Mouse (Mus musculus) frontal cortex, postnatal 36 days (tissue): ENCODE results near the gene Muc20.

Source experiments
- DNase-seq, 2 experiments: peaks; one replicate each; pipeline ENCODE4 v3.0.0; 2022; ENCODE audit warnings: low spot score in 2 of 2

The Muc20 gene

GRCm38 (mm10) chr16:32796676-32797425, 384 bp downstream of the Muc20 start:
- no peak for DNase-seq

- DNase-seq: no peak
Observed at GRCm38 (mm10) chr16:32795177-32795576, 2.1 kb downstream of the Muc20 start.

- no peak for DNase-seq
Observed at GRCm38 (mm10) chr16:32790056-32790455, 7.2 kb downstream of the Muc20 start.

GRCm38 (mm10) chr16:32784840-32785239, 12.4 kb downstream of the Muc20 start:
- peak; percentile 34 to 53 for DNase-seq

GRCm38 (mm10) chr16:32783324-32784062, 13.7 kb downstream of the Muc20 start:
- DNase-seq: no peak

- DNase-seq: no peak
Observed at GRCm38 (mm10) chr16:32778956-32779355, 18.3 kb downstream of the Muc20 start.

GRCm38 (mm10) chr16:32776676-32777075, 20.6 kb downstream of the Muc20 start:
- DNase-seq: no peak

- DNase-seq: no peak
Observed at GRCm38 (mm10) chr16:32766904-32767303, 30.3 kb downstream of the Muc20 start.

- no peak for DNase-seq
Observed at GRCm38 (mm10) chr16:32764961-32765360, 32.3 kb downstream of the Muc20 start.

- no peak for DNase-seq
Observed at GRCm38 (mm10) chr16:32764550-32764949, 32.7 kb downstream of the Muc20 start.

- DNase-seq: no peak
Observed at GRCm38 (mm10) chr16:32750242-32751127, 46.8 kb downstream of the Muc20 start.

GRCm38 (mm10) chr16:32745852-32746251, 51.4 kb downstream of the Muc20 start:
- no peak for DNase-seq

GRCm38 (mm10) chr16:32742712-32743111, 54.5 kb downstream of the Muc20 start:
- no peak for DNase-seq

GRCm38 (mm10) chr16:32741366-32741765, 55.9 kb downstream of the Muc20 start:
- DNase-seq: no peak

- no peak for DNase-seq
Observed at GRCm38 (mm10) chr16:32740003-32740663, 57.1 kb downstream of the Muc20 start.

GRCm38 (mm10) chr16:32736022-32736421, 61.2 kb downstream of the Muc20 start:
- DNase-seq: no peak

GRCm38 (mm10) chr16:32735586-32735985, 61.6 kb downstream of the Muc20 start, which contains the start of gene Muc4:
TSS of gene Muc4 (plus strand) at chr16:32735886.
- no peak for DNase-seq

- no peak for DNase-seq
Observed at GRCm38 (mm10) chr16:32733213-32733612, 64.0 kb downstream of the Muc20 start.

GRCm38 (mm10) chr16:32728730-32729129, 68.5 kb downstream of the Muc20 start:
- no peak for DNase-seq

GRCm38 (mm10) chr16:32728240-32728639, 69.0 kb downstream of the Muc20 start:
- DNase-seq: no peak
